Mouse (Mus musculus) thymus, postnatal 10 days (tissue): ENCODE results near the gene Olfr513.

Experiments
- DNase-seq, 2 experiments: peaks; one replicate each; pipeline ENCODE4 v3.0.0; 2021; ENCODE audit warnings: low spot score in 2 of 2

The Olfr513 gene

GRCm38 (mm10) chr7:108750673-108751072, at the start of gene Olfr513:
Gene Olfr513 (plus strand): TSS chr7:108750973.
- no peak for DNase-seq

DNA sequence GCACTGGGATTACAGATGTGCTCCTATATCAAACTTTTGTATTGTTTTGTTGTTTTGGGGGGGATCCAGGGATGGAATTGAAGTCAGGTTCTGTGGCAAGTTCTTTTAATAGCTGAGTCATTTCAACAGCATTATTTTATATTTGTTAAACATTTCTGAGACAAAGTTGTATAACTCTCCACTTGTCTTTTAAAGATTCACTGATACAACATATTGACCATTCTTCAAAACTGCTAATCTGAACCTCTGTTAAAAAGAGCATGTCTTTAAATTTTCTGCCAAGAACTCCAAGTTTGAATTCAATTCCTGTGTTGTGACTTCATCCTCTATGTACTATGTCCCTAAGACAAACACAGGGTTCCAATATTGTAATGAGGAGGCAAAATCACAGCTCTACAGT, 37.8 kb upstream of the Olfr513 start, which contains the start of gene Olfr512:
TSS of gene Olfr512 (plus strand) at position 301 of the 400 bp plus-strand sequence.
- no peak for DNase-seq

DNA sequence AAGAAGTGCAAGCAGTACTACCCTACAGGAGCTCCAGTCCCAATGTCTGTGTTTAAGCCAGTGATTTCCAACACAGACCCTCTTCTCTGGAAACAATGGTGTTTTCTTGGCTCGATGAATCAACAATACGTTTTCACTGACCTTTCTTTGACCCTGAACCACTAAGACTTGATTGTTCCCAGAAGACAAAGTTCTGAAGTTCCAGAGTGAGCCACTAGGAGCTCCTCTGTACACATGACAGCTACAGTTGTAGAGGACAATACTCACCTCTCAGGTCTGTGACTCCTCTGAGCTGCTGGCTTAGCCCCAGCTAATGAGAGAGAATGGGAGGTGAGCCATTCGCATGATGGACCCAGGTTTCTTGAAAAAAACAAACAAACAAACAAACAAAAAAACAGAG, 9.6 kb downstream of the Olfr513 start:
- no peak for DNase-seq

- DNase-seq: no peak
Measured at GRCm38 (mm10) chr7:108797205-108797933, 46.6 kb downstream of the Olfr513 start.
